Mouse (Mus musculus): ENCODE data around the gene Pdcd5. TPM values are rescaled to one million over a fixed set of nuclear protein-coding genes. Genes with fewer than 3 reads are reported as not detected.
A peak's percentile ranks its signal among the peaks of the same experiment; 100 is the strongest.

Pdcd5 gene
- total and polyA plus RNA-seq, 3 experiments: 115 to 164 (median 119) TPM

DNA sequence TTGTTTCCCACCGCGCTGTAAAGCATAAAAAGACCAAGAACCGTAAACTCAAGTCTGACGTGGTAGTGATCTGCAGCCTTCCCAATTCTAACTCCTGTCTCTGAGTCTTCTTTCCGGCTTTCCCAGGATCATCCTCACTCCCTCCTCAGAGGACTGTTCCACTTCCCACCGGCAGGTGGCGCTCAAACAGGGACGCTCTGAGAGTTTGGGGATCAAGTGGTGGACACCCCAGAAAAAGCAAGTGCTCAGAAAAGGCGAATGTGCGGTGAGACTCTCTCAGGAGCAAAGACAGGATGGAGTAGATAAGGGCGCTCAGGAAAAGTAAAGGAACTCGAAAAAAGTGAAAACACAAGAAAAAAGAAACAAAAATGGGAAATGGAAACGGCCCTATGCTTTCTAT, 39.4 kb upstream of the Pdcd5 start:
- ATAC-seq (ENCODE audit: extremely low read depth, insufficient number of reproducible peaks, low FRiP score, poor library complexity, severe bottlenecking): no peak; the same call in 1 of the 2 replicates
- H3K4me3 ChIP-seq (ENCODE audit: low read depth, low read length): no peak overlapping the region

GRCm38 (mm10) chr7:35686216-35686615, 38.9 kb upstream of the Pdcd5 start:
- H3K4me1 ChIP-seq (ENCODE audit: insufficient read depth, low read depth, low read length): no peaks in the 10 kb centered on the region

More for the DNA sequence above, 39.4 kb upstream of the Pdcd5 start:
- Histone ChIP-seq H3K9me3 (replicated peaks) (no peaks in the 10 kb centered on the region), H3K36me3 (replicated peaks) (peaks cover 9% of the 10 kb centered on the region), H3K27me3 (ENCODE audit: insufficient read depth, low read length) (no peaks in the 10 kb centered on the region), H3K4me1 (ENCODE audit: insufficient read depth, low read depth, low read length) (no peaks in the 10 kb centered on the region)
- TF ChIP-seq GATA1 (IDR thresholded peaks at IDR 0.05; ENCODE audit: borderline replicate concordance, low read length) (no peak), GATA2 (IDR thresholded peaks at IDR 0.05; ENCODE audit: borderline replicate concordance, low read depth, low read length) (no peak), POLR2AphosphoS5 (IDR thresholded peaks at IDR 0.05; ENCODE audit: insufficient replicate concordance, low read depth, low read length) (no peak), CTCF (IDR thresholded peaks at IDR 0.05; ENCODE audit: low read depth, low read length) (peak; percentile 80), TAL1 (conservative IDR thresholded peaks at IDR 0.05; ENCODE audit: low read depth, low read length) (no peak)
- DNase-seq (ENCODE audit: low spot score): peak; percentile 56

DNA sequence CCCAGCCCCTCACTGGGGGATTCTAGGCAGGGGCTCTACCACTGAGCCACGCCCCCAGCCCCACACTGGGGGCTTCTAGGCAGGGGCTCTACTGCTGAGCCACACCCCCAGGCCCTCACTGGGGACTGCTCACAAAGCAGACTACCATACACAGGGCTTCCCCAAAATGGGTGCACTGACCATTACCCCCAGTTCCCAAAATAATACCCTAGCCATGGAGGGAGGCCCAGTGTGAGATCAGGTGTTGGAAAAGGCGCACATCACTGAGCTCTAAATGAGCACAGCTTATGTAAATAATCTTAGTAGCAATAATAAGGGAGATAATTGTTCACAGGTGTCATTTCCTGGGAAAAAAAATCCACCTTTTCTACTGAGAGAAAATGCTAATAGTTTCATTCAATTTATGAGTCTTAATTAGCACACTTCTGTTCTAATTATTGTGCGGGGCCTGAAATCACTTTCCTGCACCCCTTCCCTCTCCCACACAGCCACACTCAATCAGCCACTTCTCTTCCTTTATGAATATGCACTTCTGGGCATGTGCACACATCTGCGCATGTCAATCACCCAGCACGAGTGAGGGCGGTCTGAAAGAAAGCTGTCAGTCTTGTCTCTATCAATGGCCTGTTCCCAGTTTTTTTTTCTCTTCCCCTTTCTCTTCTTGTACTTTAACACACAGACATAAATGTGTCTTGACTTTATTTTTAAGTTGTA, 36.2 kb upstream of the Pdcd5 start:
- Histone ChIP-seq H3K27me3 (ENCODE audit: insufficient read depth, low read length) (no peaks in the 10 kb centered on the region; the same call in 1 of the 2 replicates), H3K36me3 (replicated peaks) (no peaks in the 10 kb centered on the region), H3K9me3 (replicated peaks) (no peaks in the 10 kb centered on the region), H3K4me1 (ENCODE audit: insufficient read depth, low read depth, low read length) (no peaks in the 10 kb centered on the region), H3K4me3 (ENCODE audit: low read depth, low read length) (no peak overlapping the region)
- DNase-seq (ENCODE audit: low spot score) (no peak), ATAC-seq (ENCODE audit: extremely low read depth, insufficient number of reproducible peaks, low FRiP score, poor library complexity, severe bottlenecking) (no peak)
- TF ChIP-seq TAL1 (conservative IDR thresholded peaks at IDR 0.05; ENCODE audit: low read depth, low read length) (no peak), GATA2 (IDR thresholded peaks at IDR 0.05; ENCODE audit: borderline replicate concordance, low read depth, low read length) (no peak), GATA1 (IDR thresholded peaks at IDR 0.05; ENCODE audit: borderline replicate concordance, low read length) (no peak), CTCF (IDR thresholded peaks at IDR 0.05; ENCODE audit: low read depth, low read length) (no peak), POLR2AphosphoS5 (IDR thresholded peaks at IDR 0.05; ENCODE audit: insufficient replicate concordance, low read depth, low read length) (no peak)

More at GRCm38 (mm10) chr7:35686216-35686615, 38.9 kb upstream of the Pdcd5 start:
- peaks cover 9% of the 10 kb centered on the region for H3K36me3 ChIP-seq (replicated peaks)
- H3K4me3 ChIP-seq (ENCODE audit: low read depth, low read length): no peak overlapping the region
- H3K27me3 ChIP-seq (ENCODE audit: insufficient read depth, low read length): no peaks in the 10 kb centered on the region
- TF ChIP-seq TAL1 (conservative IDR thresholded peaks at IDR 0.05; ENCODE audit: low read depth, low read length) (no peak), POLR2AphosphoS5 (IDR thresholded peaks at IDR 0.05; ENCODE audit: insufficient replicate concordance, low read depth, low read length) (no peak), GATA1 (IDR thresholded peaks at IDR 0.05; ENCODE audit: borderline replicate concordance, low read length) (no peak), GATA2 (IDR thresholded peaks at IDR 0.05; ENCODE audit: borderline replicate concordance, low read depth, low read length) (no peak), CTCF (IDR thresholded peaks at IDR 0.05; ENCODE audit: low read depth, low read length) (no peak)
- DNase-seq (ENCODE audit: low spot score) (no peak), ATAC-seq (ENCODE audit: extremely low read depth, insufficient number of reproducible peaks, low FRiP score, poor library complexity, severe bottlenecking) (no peak)
- H3K9me3 ChIP-seq (replicated peaks): no peaks in the 10 kb centered on the region

DNA sequence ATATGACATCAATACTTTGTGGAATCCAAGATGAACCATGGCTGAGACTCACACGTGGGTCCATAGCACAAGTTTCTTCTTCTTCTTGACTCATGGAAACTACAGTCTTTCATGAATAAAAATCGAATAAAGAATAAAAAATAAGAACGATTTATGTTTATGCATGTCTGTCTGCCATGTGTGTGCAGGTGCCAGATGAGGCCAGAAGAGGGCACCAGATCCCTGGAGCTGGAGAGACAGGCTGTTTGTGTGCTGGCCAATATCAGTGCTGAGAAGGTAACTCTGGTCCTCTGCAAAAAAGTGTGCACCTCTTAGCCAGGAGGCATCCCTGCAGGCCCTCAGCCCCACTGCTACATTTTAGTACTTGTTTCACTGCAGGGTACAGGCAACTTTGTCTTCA, 34.2 kb upstream of the Pdcd5 start:
- peak; percentile 34; the same call in 1 of the 2 replicates for ATAC-seq (ENCODE audit: extremely low read depth, insufficient number of reproducible peaks, low FRiP score, poor library complexity, severe bottlenecking)

DNA sequence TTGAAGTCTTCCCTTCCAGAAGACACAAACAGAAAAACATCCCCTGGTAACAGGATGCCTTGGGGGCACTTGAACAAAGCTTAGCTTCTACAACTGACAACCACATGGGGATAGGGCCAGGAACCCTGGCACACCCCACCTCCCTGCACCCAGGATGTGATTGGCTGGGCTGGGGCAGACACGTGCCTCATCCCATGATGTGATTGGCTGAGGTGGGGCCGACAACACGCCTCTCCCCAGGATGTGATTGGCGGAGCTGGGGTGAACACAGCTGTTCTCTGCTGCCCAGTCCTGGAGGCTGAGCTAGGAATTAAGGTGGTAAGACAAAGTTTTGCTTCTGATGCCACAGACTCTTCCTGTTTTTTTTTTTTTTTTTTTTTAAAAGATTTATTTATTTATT, 31.7 kb upstream of the Pdcd5 start:
- TF ChIP-seq POLR2AphosphoS5 (IDR thresholded peaks at IDR 0.05; ENCODE audit: insufficient replicate concordance, low read depth, low read length) (no peak), GATA1 (IDR thresholded peaks at IDR 0.05; ENCODE audit: borderline replicate concordance, low read length) (no peak), GATA2 (IDR thresholded peaks at IDR 0.05; ENCODE audit: borderline replicate concordance, low read depth, low read length) (no peak), TAL1 (conservative IDR thresholded peaks at IDR 0.05; ENCODE audit: low read depth, low read length) (no peak), CTCF (IDR thresholded peaks at IDR 0.05; ENCODE audit: low read depth, low read length) (no peak)
- Histone ChIP-seq H3K9me3 (replicated peaks) (peaks cover 4% of the 10 kb centered on the region; the same call in 1 of the 2 replicates), H3K36me3 (replicated peaks) (no peaks in the 10 kb centered on the region), H3K4me1 (ENCODE audit: insufficient read depth, low read depth, low read length) (no peaks in the 10 kb centered on the region), H3K4me3 (ENCODE audit: low read depth, low read length) (no peak overlapping the region), H3K27me3 (ENCODE audit: insufficient read depth, low read length) (no peaks in the 10 kb centered on the region; the same call in 1 of the 2 replicates)
- DNase-seq (ENCODE audit: low spot score) (no peak), ATAC-seq (ENCODE audit: extremely low read depth, insufficient number of reproducible peaks, low FRiP score, poor library complexity, severe bottlenecking) (no peak)

More for the DNA sequence above, 34.2 kb upstream of the Pdcd5 start:
- DNase-seq (ENCODE audit: low spot score): no peak
- Histone ChIP-seq H3K36me3 (replicated peaks) (no peaks in the 10 kb centered on the region), H3K4me3 (ENCODE audit: low read depth, low read length) (no peak overlapping the region), H3K4me1 (ENCODE audit: insufficient read depth, low read depth, low read length) (no peaks in the 10 kb centered on the region), H3K27me3 (ENCODE audit: insufficient read depth, low read length) (no peaks in the 10 kb centered on the region; the same call in 1 of the 2 replicates), H3K9me3 (replicated peaks) (peaks cover 4% of the 10 kb centered on the region; the same call in 1 of the 2 replicates)
- TF ChIP-seq CTCF (IDR thresholded peaks at IDR 0.05; ENCODE audit: low read depth, low read length) (no peak), TAL1 (conservative IDR thresholded peaks at IDR 0.05; ENCODE audit: low read depth, low read length) (no peak), GATA2 (IDR thresholded peaks at IDR 0.05; ENCODE audit: borderline replicate concordance, low read depth, low read length) (no peak), GATA1 (IDR thresholded peaks at IDR 0.05; ENCODE audit: borderline replicate concordance, low read length) (no peak), POLR2AphosphoS5 (IDR thresholded peaks at IDR 0.05; ENCODE audit: insufficient replicate concordance, low read depth, low read length) (no peak)

Measured in G1E (cell line).